Mouse (Mus musculus) sigmoid colon, adult 10 weeks (tissue): ENCODE data around the gene Tex16. TPM values are rescaled to one million over a fixed set of nuclear protein-coding genes. Genes with fewer than 3 reads are reported as not detected.

Experiments
- polyA plus RNA-seq: library from polyadenylated mRNA; stranded (reverse); fragments of 350-450 nt; fragmentation: Illumina TruSeq; extraction: RNeasy Lipid Tissue Mini Kit (QIAGEN cat#74804); gene quantifications from one replicate; pipeline ENCODE4 v1.2.3, GENCODE M21; 2014; ENCODE audit warnings: low read depth, low replicate concordance

Tex16 gene
- polyA plus RNA-seq: not detected

DNA sequence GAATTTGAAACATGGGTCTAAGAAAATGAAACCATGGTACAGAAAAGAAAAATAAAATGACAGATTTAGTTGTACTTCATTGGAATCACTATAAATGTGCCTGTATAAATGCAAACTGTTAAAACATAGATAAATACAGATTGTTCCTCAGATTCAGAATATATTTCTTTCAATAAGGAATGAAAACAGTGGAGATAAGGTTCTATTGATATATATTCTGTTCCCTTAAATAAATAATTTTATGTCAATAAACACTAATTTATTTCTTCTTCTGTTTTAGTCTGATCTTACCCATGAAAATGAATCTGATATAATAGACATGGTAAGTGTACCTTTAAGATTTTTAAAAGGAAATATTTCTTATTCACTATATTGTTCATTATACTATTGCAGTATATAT lies at the start of gene Tex16:
Tex16 (plus strand) TSS at position 301 of the 400 bp plus-strand sequence.

Other genes with a start within 250 kb of the Tex16 start
- not detected for gene Gm45194, start 119.6 kb upstream of the Tex16 start, polyA plus RNA-seq
- not detected for gene 4933403O08Rik, start 228.0 kb downstream of the Tex16 start, polyA plus RNA-seq